Mouse (Mus musculus): ENCODE measurements around the gene Adamts2.
A peak's percentile ranks its signal among the peaks of the same experiment; 100 is the strongest.

The Adamts2 gene

DNA sequence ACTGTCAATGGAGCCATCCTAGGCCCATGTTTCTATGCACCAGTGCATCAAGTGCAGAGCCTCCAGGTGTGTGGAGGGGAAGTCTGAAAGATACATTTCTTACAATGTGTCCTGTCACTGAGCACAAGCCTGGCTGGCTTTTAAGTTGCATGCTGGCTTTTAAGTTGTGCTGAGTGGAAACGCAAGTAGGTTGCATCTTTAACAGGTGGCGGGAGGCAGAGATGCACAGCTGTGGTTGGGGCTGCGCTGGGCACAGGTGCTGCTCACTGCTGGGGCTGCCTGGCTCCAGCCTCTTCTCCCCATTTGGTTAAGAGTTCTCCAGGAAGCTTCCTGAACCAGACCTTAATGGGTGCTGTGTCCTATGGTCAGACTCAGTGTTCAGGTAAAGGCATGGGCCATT is 21.9 kb downstream of the Adamts2 start:
- no peak for DNase-seq (ENCODE audit: low spot score)

DNA sequence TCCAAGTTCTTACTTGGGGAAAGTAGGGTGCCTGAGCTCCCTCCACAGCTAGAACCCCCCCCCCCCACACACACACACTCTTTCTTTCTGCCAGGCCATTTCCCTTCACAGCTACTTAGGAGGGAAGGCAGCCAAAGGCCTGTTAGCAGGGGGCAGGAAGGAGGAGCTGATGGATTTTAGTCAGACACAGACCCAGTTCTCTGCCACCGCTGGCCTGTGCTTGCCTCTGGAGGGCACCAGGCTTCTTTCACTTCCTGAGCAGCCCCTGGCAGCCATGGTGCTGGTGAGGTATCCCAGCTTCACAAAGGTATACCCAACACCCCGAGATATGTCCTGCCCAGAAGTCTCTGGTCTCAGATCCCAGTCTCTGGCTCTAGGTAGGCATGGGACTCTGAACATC is 22.4 kb downstream of the Adamts2 start:
- DNase-seq (ENCODE audit: low spot score), result no peak

DNA sequence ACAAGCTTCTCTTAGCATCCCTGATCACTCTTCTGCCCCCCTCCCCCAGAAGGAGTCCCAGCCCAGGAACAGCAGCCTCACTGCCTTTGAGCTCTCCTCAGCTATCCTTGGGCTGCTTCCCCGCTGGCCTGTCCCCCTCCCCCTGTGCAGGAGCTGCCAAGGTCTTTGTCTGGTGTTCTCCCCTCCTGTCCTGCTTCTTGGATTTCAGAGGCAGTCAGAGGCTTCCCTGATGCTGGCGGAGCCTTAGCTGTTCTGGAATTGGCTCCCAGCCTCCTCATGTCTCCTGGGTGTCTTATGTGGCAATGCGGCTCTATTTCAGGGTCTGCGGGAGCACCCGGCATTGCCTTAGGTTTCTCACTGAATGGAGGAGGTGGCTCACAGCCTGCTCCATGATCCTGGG is 22.8 kb downstream of the Adamts2 start:
- DNase-seq (ENCODE audit: low spot score), result peak; percentile 47

DNA sequence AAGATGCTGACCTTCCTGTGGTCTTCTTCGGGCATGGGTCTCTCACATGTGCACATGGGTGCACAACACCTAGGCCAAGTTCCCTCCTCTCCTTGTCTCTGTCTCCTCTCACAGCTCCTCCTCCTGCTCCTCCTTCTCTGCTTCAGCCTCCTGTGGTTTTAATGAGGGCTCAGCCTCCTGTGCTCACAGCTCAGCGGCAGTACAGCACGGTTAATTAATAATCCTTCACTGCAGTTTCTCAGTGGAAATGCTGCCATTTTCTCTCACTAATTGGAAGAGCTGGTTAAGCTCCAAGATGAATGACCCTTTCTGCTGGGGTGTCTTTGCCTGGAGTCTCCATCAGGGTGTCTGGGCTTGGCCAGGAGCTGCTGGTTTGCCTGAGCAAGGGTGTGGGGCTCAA is 27.0 kb downstream of the Adamts2 start:
- DNase-seq (ENCODE audit: low spot score), result no peak

DNA sequence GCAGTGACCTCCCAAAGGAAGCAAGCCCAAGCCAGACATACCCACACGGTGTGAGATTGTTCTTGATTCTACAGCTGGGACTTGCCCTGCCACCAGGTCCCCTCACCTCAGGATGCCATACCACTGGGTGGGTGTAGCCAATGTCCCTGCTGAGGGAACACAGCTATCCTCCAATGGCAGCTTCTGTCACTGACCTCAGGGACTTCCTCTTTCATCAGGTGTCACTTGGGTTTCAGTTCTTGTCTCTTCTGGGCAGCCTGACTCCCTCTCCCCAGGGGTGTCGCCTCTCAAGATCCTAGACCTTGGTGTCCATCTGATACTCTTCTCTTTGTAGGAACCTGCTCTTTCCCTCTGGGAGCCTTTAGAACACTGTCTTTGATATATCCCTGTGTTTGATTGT is 28.6 kb downstream of the Adamts2 start:
- DNase-seq (ENCODE audit: low spot score), result no peak

DNA sequence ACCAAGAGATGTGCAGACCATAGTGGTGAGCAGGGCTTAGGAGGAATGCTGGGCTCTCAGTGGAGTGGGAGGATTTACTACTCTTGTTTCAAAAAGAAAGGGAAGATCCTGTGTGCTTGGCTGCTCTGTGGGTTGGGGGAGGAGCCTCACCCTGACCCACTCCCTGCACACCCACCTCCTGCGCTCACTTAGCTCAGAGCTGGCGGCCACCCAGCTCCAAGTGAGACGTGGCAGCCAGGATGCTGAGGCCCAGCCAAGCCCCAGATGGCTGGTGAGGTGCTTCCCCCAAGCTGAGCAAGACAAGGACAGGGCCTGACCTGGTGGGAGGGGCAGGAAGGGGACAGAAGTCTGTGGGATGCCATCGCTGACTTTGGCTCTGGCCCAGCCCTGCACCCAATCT is 30.4 kb downstream of the Adamts2 start:
- DNase-seq (ENCODE audit: low spot score), result peak; percentile 75

DNA sequence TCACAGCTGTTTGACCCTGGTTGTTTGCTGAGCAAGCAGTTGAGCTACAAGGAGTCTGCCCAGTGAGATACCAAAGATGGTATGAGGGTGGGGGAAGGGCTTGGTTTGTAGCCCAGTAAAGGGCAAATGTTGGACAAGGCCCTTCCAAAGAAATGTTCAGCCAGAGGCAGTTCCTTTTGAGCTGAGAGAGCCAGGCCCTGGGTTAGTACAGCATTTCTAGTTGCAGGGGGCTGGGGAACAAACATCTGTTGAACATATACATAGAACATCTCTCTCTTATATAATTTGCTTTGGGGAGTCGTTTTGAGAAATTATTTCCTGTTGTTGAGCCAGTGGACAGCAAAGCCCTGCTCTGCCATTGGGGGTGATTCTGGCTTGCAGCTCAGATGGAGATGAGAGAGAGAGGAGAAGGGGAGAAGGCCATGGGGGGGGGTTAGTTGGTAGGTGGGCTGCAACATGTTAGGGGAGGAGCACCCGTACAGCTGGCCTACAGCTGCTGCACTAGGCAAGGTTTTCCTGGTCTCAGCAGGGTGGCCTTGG is 33.2 kb downstream of the Adamts2 start:
- DNase-seq (ENCODE audit: low spot score), result peak; percentile 52

DNA sequence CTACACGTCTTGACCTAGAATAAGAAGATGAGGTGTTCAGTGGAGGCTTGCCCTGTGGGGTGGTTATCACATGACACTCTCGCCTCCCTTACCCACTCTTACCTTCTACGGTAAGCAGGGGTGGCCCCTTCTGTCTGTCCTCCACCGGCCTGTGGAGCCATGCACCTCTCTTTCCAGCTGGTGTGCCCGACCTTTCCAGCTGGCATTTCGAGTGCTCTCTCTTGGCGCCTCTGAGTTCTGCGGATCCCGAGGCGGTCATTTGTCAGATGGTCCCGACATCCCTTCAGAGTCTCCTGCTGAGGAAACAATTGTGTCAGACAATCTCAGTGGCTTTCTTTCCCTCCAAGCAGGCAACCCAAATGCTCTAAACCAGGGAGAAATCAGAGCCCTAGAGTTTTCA is 35.1 kb downstream of the Adamts2 start:
- no peak for DNase-seq (ENCODE audit: low spot score)

DNA sequence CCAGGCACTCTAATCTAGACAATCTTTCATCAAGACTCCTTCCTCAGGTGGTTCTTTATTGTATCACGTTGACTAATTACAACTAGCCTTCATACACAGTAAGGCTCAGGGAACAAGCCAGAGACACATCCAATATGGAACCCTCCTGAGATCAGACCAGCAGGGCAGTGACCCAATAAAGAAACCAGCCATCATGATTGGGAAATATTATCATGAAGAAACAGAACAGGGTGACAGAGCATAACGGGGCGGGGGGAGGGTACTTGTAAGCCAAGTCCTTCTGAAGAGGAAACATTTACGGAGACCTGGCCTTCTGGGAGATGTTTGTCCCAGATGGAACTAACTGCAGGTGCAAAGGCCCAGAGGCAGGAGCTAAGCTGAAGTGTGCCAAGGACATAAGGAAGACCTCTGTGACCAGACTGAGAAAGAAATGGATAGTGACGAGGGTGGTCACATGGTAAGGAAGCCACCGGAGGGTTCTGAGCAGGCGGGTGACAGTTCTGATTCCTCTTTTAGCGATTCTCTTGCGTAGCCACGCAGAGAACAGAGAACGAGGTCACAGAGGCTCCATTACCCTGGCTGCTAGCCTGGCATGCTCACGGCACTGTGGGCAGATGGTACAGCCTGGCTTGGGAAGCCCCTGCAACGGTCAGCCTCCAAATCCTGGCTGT is 36.4 kb downstream of the Adamts2 start:
- no peak for DNase-seq (ENCODE audit: low spot score)

DNA sequence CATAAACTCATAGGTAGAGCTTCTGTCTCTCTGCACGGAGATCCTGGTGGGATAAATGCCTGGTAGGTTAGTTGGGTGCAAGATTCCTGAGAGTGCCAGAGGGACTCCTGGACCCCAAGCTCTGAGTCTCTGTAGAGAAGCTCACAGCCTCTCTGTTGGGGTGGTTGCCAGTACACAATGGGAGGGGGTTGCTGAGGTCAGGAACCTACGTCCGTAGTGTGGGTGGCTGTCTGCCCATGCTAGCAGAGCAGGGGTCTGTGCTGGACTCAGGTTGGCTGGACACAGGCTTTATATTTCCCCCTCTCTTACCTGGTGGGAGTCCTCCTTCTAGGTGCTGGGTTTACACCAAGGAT is 37.0 kb downstream of the Adamts2 start:
- no peak for DNase-seq (ENCODE audit: low spot score)

DNA sequence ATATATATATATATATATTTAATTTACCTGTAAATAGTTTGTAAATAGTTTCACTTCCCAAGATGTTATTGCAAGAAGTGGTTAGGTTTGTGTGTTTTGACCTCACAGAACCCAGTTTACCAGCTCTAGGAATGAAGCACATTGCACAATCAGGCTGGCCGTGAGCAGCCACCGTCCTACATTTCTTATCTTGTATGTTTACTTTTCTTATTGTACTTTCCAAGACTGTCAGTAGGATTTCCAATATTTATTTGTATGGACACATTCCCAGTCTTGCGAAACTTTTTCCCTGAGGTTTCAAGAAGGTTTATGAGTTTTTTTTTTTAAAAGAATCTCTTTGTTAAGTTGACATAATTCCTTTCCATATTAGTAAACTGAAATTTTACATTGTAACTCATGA is 40.7 kb downstream of the Adamts2 start:
- peak; percentile 55 for DNase-seq (ENCODE audit: low spot score)

DNA sequence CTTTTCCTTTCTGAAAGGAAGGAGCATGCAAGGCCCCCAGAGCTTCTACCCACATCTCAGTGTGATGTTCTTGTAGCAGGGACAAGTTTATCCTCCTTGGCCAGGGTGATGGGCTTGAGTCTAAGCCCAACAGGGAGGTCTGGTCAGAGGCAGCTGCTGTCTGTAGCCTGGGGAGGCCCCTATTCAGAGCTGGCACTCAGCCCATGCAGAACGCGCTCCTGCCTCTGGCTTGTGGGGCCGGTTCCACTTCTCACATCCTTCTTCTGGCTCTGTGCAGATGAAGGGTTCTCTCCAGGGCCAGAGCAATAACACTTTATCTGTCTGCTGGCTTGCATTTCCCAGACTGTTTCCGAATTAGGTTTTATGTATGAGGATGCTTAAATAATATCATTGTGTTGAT is 44.3 kb downstream of the Adamts2 start:
- peak; percentile 49 for DNase-seq (ENCODE audit: low spot score)

DNA sequence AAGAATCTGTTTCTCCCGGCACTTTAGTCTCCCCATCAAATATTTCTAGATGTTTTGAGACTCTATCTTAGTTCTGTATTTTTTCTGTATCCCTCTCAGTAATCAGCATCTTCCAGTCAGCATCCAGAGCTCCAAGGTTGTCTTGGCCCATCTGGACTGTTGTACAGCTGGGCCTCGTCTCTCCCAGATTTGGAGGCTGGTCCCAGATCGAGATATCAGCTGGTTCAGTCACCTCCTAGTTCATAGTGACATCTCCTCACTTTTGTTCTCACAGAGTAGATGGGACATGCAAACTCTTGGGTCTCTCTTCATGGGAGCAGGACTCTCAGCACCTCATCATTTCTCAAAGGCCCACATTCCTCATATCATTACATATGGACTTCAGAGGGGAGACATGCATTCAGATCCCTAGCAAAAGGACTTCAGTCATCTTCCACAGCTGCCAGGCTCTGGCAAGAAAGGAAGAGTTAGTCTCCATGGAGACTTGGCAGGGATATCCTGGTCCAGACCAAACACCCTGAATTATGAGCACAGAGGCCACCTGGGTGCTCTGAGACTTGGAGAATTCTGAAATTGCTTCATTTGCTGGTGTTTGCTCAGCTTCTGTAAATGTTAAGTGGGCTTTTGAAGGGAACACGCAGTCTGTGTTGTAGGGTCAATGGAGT is 46.4 kb downstream of the Adamts2 start:
- no peak for DNase-seq (ENCODE audit: low spot score)

DNA sequence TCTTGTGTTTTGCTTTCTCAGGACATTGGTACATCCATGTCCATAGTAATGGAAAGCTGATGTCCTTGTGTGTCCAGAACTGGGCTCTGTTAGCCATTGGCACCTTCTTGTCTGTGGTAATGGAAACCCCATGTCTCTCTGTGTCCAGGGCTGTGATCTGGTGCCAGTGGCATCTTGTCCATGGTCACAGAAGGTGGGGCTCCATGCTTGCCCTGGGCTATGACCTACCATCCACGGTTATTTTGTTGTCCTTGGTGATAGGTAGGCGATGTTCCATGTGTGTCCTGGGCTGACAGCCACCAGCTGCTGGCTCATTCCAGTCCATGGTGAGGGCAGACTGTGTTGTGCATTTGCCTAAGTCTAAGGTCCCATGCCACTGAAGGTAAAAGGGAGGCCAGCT is 48.2 kb downstream of the Adamts2 start:
- no peak for DNase-seq (ENCODE audit: low spot score)

DNA sequence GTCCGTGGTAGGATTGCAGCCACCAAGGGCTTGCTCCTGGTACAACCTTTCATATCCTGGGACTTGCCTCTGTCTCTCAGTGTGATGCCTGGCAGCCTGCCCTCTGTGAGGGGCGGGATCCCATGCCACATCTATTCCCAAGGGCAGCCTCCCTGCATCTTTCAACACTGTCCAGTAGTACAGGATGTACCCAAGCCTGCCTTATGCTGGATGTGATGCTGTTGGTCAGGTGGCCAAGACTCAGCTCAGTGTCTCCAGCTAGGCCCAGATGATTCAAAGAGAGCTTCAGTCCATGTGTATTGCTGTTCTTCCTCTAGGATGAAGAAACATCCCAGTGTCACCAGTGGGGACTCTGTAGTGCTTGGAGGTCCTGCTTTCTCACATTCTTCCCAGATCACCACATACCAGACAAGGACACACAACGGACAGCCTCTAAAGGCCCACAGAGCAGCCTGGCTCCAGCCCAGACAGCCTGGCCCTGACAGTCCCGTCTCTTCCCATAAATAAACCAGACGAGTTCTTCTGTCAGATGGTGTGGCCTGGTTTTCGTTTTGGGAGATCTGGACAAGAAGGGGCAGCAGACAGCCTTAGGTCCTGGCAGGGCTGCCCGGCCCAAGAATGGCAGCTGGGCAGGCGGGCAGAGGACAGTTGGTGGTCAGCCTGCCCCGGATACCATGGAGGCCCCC is 52.0 kb downstream of the Adamts2 start:
- DNase-seq (ENCODE audit: low spot score), result no peak

DNA sequence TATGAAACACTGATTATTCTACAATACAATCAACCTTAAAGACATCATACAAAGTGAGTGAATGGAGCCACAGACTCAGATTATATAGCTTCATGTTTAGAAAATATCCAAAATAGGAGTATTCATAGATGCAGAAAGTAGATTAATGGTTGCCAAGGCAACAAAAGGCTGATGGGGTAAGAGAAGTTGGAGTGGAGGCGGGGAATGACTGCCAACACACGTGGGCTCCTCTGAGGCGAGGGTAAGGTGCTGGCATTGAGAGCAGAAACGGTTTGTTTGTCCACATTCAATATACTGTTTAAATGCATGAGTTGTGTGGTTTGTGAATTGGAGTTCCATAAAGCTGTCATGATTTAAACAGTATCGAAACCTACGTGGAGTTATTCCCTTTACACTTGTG is 56.9 kb downstream of the Adamts2 start:
- no peak for DNase-seq (ENCODE audit: low spot score)

DNA sequence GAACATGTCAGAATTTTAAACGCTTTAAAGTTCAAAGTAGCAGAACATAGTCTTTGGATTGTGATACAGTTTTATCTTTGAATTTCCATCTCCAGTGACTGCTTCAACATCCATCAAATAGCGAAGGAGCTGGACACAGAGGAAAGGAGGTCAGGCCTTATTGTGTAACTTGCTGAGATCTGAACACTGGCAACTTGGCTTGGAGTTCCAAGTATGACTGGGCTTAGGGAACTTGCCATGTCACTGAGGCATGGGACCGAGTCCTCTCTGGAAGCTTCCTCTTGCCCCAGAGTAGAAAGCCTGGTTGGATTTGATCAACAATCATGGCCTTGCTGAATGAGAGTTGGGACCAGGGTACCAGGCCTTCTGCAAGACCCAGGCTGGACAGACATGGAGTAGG is 60.3 kb downstream of the Adamts2 start:
- DNase-seq (ENCODE audit: low spot score), result no peak

DNA sequence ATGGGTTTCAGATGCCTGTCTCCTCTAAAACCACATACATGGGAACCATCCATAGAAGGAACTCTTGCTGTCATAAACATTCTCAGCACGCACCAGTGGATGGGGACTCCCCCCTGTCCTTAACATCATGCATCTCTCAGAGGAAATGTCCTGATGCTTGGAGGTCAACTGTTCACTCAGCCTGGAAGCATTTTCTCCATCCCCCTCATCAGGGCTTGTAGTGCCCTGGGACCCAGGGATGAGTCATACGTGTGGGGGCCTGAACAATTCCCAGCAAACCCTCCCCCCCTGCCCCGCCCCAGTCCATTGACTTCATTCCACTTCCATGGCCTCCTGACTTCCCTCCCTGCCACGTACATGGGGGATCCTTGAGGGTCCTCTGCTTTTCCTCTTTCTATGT is 62.9 kb downstream of the Adamts2 start:
- DNase-seq (ENCODE audit: low spot score), result no peak

DNA sequence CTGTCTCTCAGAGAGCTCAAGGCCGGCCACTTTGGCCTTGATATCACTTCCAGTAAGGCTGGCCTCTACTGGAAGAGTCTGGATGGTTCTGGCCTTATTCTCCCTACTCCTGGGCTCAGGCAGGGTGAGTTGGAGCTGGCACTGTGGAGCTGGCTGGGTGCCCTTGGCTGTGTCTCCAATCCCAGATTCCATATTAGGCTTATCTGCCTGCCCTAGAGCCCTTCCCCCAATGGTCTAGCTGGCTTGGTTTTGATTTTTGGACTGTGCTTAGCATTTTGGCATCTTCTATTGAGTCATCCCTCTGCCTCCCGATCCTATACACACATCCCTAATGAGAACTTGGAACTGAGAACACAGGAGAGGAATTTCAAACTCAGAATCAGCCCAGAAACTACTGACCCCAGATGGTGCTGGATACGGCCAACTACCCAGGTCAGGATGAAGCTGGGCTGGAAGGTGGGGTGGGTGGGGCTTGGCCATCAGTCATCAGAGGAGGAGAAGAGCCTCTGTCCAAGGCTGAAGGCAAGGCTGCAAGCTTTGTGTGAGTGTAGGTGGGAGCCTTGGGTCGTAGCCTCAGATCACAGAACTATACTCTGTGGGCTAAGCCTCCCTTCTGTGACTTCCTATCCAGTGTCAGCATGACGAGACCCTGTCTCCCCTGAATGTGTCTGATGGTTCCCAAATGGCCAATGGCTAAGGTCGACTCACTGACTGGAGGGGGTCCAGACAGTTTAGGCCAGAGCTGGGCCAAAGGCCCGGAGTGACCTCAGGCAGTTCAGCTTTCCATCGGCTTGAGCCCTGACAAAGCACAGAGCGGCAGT is 67.9 kb downstream of the Adamts2 start:
- peak; percentile 93 for DNase-seq (ENCODE audit: low spot score)

DNA sequence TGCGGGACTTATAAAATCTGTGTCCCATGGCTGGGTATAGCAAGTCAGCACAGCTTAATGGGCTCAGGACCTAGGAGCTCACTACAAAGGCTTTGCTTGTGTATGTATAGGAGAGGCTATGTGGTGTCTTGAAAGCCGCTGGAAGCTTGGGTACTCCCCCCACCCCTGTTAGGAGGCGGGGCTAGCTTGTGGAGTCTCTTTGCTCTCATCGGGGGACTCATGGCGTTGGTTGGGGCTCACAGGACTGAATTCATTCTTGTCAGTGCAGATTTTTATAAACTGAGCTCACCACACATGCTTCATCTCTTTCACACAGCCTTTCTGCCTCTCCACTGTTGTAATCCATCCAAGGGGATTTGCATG is 68.5 kb downstream of the Adamts2 start:
- DNase-seq (ENCODE audit: low spot score), result no peak

DNA sequence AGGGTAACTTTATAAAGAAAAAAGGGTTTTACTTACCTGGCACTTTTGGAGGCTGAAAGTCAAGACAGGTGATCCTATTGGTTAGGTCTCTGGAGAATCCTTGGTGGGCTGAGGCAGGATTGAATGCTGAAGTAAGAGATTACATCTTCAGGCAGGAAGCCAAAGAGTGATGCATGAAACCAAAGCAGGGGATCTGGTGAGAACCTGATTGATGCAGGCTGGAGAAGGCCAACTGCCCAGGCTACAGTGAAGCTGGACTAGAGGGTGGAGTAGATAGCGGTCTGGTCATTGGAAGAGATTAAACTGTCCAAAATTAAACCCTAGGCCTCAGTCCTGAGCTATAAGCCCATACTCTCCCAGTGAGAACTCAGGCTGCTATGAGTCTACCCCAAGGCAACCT is 69.0 kb downstream of the Adamts2 start:
- DNase-seq (ENCODE audit: low spot score), result no peak

DNA sequence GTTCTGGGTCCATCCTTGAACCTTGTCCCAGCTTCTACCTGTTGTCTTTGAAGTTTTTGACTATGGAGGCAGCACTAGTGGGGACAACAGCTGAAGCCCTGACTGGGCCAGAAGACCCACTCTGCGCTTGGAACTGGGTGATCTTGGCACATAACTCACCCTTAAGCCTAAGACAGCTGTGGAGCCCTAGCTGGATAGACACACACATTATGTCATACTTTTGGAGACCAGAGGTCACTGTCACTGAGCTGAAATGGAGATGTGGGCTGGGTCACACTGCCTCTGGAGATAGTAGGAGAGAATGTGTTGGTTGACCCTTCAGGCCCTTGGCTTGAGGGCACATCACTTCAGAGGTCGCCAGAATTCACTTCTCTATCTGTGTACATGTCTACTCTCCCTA is 69.5 kb downstream of the Adamts2 start:
- DNase-seq (ENCODE audit: low spot score), result no peak
